Mouse (Mus musculus): ENCODE results near the gene Tmem240. TPM values are rescaled to one million over a fixed set of nuclear protein-coding genes. Genes with fewer than 3 reads are reported as not detected.
"Not testable (repeated sequence)": the region's sequence is repeated elsewhere in the genome, so short reads cannot be mapped to it uniquely, and the experiment has no call there.

Tmem240 gene
- polyA plus RNA-seq, 1 experiment from 2014 or later = 10.1 TPM

- WGBS = 81% methylated on average over 8 of the region's 8 CpGs
- no peaks in the 10 kb centered on the region for H3K27me3 ChIP-seq
- H3K4me3 ChIP-seq (replicated peaks) = no peak overlapping the region
- no peak overlapping the region for H3K4me2 ChIP-seq (replicated peaks)
- ATAC-seq = no peak
- peak overlapping the region; percentile 10; the same call in 1 of the 2 replicates for H3K9ac ChIP-seq (replicated peaks)
- peaks cover 57% of the 10 kb centered on the region for H3K36me3 ChIP-seq
- peaks cover 36% of the 10 kb centered on the region for H3K4me1 ChIP-seq (replicated peaks)
- 0 out of 2 replicates have a peak overlapping the region, but pooled peaks have one; percentile 4 for H3K27ac ChIP-seq
- H3K9me3 ChIP-seq = no peaks in the 10 kb centered on the region
These were observed 3.7 kb downstream of the Tmem240 start for GRCm38 (mm10) chr4:155738262-155738661.

GRCm38 (mm10) chr4:155739152-155739551 lies 4.6 kb downstream of the Tmem240 start:
- H3K9me3 ChIP-seq = no peaks in the 10 kb centered on the region
- peaks cover 64% of the 10 kb centered on the region for H3K36me3 ChIP-seq
- H3K4me2 ChIP-seq (replicated peaks) = no peak overlapping the region
- no peaks in the 10 kb centered on the region for H3K27me3 ChIP-seq
- peaks cover 27% of the 10 kb centered on the region for H3K4me1 ChIP-seq (replicated peaks)
- ATAC-seq = no peak
- WGBS = 88% methylated on average over 6 of the region's 6 CpGs
- H3K4me3 ChIP-seq (replicated peaks) = no peak overlapping the region
- no peak overlapping the region for H3K9ac ChIP-seq (replicated peaks)
- no peak overlapping the region for H3K27ac ChIP-seq

GRCm38 (mm10) chr4:155739741-155740636 lies 5.4 kb downstream of the Tmem240 start:
- H3K36me3 ChIP-seq = peaks cover 72% of the 10 kb centered on the region
- H3K27me3 ChIP-seq = no peaks in the 10 kb centered on the region
- no peak overlapping the region for H3K4me3 ChIP-seq (replicated peaks)
- ATAC-seq = peak; percentile 18; the same call in 1 of the 2 replicates
- H3K9me3 ChIP-seq = no peaks in the 10 kb centered on the region
- H3K4me1 ChIP-seq (replicated peaks) = peaks cover 24% of the 10 kb centered on the region
- no peak overlapping the region for H3K27ac ChIP-seq
- no peak overlapping the region for H3K9ac ChIP-seq (replicated peaks)
- no peak overlapping the region for H3K4me2 ChIP-seq (replicated peaks)
- WGBS = 87% methylated on average over 37 of the region's 37 CpGs

GRCm38 (mm10) chr4:155740681-155741080 lies 6.1 kb downstream of the Tmem240 start:
- not testable (repeated sequence) for H3K27ac ChIP-seq; H3K9me3 ChIP-seq; H3K27me3 ChIP-seq; ATAC-seq; H3K9ac ChIP-seq (replicated peaks); H3K4me3 ChIP-seq (replicated peaks); H3K4me2 ChIP-seq (replicated peaks)
- WGBS = 90% methylated on average over 10 of the region's 10 CpGs
- Histone ChIP-seq H3K4me1 (replicated peaks) (peaks cover 20% of the 10 kb centered on the region), H3K36me3 (peaks cover 79% of the 10 kb centered on the region)

- Histone ChIP-seq H3K27me3 (no peaks in the 10 kb centered on the region), H3K36me3 (peaks cover 94% of the 10 kb centered on the region), H3K9ac (replicated peaks) (no peak overlapping the region), H3K4me3 (replicated peaks) (no peak overlapping the region), H3K4me1 (replicated peaks) (0 out of 2 replicates have a peak, but pooled peaks cover under 1% of the 10 kb centered on the region), H3K9me3 (no peaks in the 10 kb centered on the region), H3K27ac (no peak overlapping the region), H3K4me2 (replicated peaks) (no peak overlapping the region)
- ATAC-seq = no peak
- WGBS = 98% methylated on average over 5 of the region's 5 CpGs
These were observed 8.1 kb downstream of the Tmem240 start for GRCm38 (mm10) chr4:155742684-155743083.

- peaks cover 97% of the 10 kb centered on the region for H3K36me3 ChIP-seq
- ATAC-seq = no peak
- H3K4me3 ChIP-seq (replicated peaks) = no peak overlapping the region
- H3K27me3 ChIP-seq = no peaks in the 10 kb centered on the region
- no peak overlapping the region for H3K4me2 ChIP-seq (replicated peaks)
- no peak overlapping the region for H3K27ac ChIP-seq
- H3K4me1 ChIP-seq (replicated peaks) = no peaks in the 10 kb centered on the region
- 93% methylated on average over 8 of the region's 8 CpGs for whole genome bisulfite sequencing
- no peak overlapping the region for H3K9ac ChIP-seq (replicated peaks)
- no peaks in the 10 kb centered on the region for H3K9me3 ChIP-seq
These were observed 9.9 kb downstream of the Tmem240 start for GRCm38 (mm10) chr4:155744474-155744873.

- 96% methylated on average over 5 of the region's 5 CpGs for WGBS
- Histone ChIP-seq H3K27me3 (no peaks in the 10 kb centered on the region), H3K9ac (replicated peaks) (no peak overlapping the region), H3K27ac (no peak overlapping the region), H3K36me3 (peaks cover 97% of the 10 kb centered on the region), H3K4me3 (replicated peaks) (no peak overlapping the region), H3K4me2 (replicated peaks) (no peak overlapping the region), H3K4me1 (replicated peaks) (no peaks in the 10 kb centered on the region), H3K9me3 (no peaks in the 10 kb centered on the region)
- no peak for ATAC-seq
These were observed 10.5 kb downstream of the Tmem240 start for GRCm38 (mm10) chr4:155745136-155745535.

- H3K9ac ChIP-seq (replicated peaks) = no peak overlapping the region
- no peaks in the 10 kb centered on the region for H3K27me3 ChIP-seq
- no peak overlapping the region for H3K4me2 ChIP-seq (replicated peaks)
- no peak overlapping the region for H3K4me3 ChIP-seq (replicated peaks)
- no peak overlapping the region for H3K27ac ChIP-seq
- no peak for ATAC-seq
- WGBS = 93% methylated on average over 8 of the region's 8 CpGs
- peaks cover 97% of the 10 kb centered on the region for H3K36me3 ChIP-seq
- no peaks in the 10 kb centered on the region for H3K4me1 ChIP-seq (replicated peaks)
- H3K9me3 ChIP-seq = no peaks in the 10 kb centered on the region
These were observed 11.5 kb downstream of the Tmem240 start for GRCm38 (mm10) chr4:155746036-155746548.

- Histone ChIP-seq H3K9ac (replicated peaks) (no peak overlapping the region), H3K4me1 (replicated peaks) (no peaks in the 10 kb centered on the region), H3K9me3 (no peaks in the 10 kb centered on the region), H3K4me3 (replicated peaks) (no peak overlapping the region), H3K36me3 (peaks cover 97% of the 10 kb centered on the region), H3K4me2 (replicated peaks) (no peak overlapping the region), H3K27ac (no peak overlapping the region), H3K27me3 (no peaks in the 10 kb centered on the region)
- no peak for ATAC-seq
- 89% methylated on average over 17 of the region's 17 CpGs for WGBS
These were observed 12.2 kb downstream of the Tmem240 start for GRCm38 (mm10) chr4:155746575-155747490.

- no peak for ATAC-seq
- 91% methylated on average over 12 of the region's 12 CpGs for WGBS
- Histone ChIP-seq H3K27me3 (no peaks in the 10 kb centered on the region), H3K4me3 (replicated peaks) (no peak overlapping the region), H3K9ac (replicated peaks) (no peak overlapping the region), H3K36me3 (peaks cover 52% of the 10 kb centered on the region), H3K4me2 (replicated peaks) (no peak overlapping the region), H3K4me1 (replicated peaks) (peaks cover 26% of the 10 kb centered on the region), H3K9me3 (no peaks in the 10 kb centered on the region), H3K27ac (no peak overlapping the region)
These were observed 22.4 kb downstream of the Tmem240 start for GRCm38 (mm10) chr4:155757011-155757410.

GRCm38 (mm10) chr4:155759862-155760612 lies 25.4 kb downstream of the Tmem240 start:
- no peak overlapping the region for H3K27ac ChIP-seq
- H3K9ac ChIP-seq (replicated peaks) = peak overlapping the region; percentile 86
- H3K4me1 ChIP-seq (replicated peaks) = peaks cover 26% of the 10 kb centered on the region
- no peaks in the 10 kb centered on the region for H3K27me3 ChIP-seq
- peaks cover 25% of the 10 kb centered on the region for H3K36me3 ChIP-seq
- H3K4me3 ChIP-seq (replicated peaks) = peak overlapping the region; percentile 91
- no peak; the same call in 1 of the 2 replicates for ATAC-seq
- H3K4me2 ChIP-seq (replicated peaks) = peak overlapping the region; percentile 99
- H3K9me3 ChIP-seq = no peaks in the 10 kb centered on the region
- WGBS = 6% methylated on average over 10 of the region's 10 CpGs
